Mouse (Mus musculus): ENCODE data around the gene Azin2. TPM values are rescaled to one million over a fixed set of nuclear protein-coding genes. Genes with fewer than 3 reads are reported as not detected.

Gene Azin2
- total RNA-seq, 1 experiment from 2014 or later = 1.1 TPM

DNA sequence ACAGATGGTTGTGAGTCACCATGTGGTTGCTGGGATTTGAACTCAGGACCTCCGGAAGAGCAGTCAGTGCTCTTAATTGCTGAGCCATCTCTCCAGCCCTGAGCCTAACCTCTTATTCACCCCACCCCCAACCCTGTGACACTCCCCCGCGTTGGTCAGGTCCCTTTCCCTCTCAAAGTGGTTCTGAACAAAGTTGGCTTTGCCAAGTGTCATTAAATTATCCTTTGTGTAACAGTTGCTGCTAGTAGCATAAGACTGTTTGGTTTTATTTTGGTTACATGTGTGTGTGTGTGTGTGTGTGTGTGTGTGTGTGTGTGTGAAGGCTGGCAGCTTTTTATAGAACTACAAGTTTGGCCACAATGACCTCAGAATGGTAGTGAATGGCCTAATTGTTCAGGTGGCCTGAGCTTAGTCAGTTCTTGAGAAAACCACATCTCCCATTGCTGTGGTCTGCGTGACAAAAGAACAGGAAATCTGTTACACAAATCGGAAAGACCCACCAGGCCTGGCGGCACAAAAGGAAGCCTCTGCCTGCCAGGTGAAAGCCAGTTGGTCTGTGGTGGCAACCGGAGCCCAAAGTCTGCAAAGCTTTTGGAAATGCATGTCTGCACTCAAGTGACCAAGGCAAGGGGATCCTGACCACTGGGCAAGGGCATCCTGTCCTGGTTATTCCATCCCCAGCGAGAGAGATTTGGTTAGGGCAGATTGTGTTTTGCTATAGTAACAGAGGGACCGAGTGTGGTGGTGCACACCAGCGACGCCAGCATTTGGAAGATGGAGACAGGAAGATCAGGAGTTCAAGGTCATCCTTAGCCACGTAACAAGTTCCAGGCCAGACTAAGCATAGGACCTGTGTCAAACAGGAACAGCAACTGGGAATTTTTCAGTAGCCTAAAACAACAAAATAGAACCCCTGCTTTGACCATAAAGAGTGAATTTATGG, 18.9 kb upstream of the Azin2 start:
- peak; percentile 83 for ATAC-seq (replicated peaks; ENCODE audit: low read depth, poor library complexity, severe bottlenecking)

DNA sequence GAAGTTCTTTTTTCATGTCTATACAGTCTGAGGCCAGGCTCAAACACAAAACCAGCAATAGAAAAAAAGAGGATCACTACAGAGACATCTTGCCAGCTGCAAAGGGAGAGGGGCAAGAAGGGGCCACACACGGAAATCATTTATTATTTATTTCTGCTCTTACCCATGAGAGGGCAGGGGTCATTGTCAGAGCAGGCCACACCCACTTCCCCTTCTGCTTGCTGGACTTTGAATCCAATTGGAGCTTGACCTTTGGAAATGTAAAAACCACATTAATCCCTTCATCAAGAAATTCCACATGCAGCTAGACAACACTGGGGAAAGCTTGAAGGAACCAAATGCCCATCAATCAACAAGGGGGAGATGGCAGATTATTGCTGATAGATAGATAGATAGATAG, 16.4 kb upstream of the Azin2 start:
- no peak for ATAC-seq (replicated peaks; ENCODE audit: low read depth, poor library complexity, severe bottlenecking)

DNA sequence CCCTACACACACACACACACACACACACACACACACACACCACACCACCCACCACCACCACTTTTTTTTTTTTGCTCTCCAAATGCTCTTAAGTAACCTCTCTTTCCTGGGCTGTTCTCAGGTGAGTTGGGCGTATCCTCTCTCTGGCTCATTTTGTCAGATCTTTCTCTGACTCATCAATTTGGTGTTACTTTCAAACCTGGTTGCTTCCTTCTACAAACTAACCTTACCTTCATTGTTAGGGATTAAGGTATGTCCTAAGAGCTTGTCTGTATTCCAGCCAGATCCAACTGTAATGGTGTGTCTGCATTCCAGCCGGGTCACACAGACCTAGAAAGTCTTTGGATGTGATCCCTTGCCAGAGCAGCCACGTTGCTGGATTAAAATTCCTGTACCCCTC, 15.0 kb upstream of the Azin2 start:
- no peak for ATAC-seq (replicated peaks; ENCODE audit: low read depth, poor library complexity, severe bottlenecking)

DNA sequence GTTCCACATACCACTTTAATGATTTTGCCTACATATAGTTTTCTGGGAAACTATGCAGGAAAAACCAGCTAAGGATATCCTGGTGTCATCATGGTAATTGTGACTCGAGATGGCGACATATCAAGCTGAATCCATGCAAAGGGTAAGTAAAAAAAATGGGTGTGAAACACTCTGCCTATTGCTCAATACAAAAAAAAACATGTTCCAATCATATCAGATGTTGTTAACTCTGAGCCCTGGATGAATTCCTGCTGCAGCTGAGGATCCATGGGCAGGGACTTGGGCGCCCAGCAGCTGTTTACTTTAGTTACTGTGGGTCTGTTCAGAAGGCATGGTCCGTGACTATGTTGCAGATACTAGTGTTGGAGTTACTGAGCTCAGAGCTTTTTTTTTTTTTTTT, 14.3 kb upstream of the Azin2 start:
- no peak for ATAC-seq (replicated peaks; ENCODE audit: low read depth, poor library complexity, severe bottlenecking)

- ATAC-seq (replicated peaks; ENCODE audit: low read depth, poor library complexity, severe bottlenecking) = peak; percentile 22; the same call in 1 of the 2 replicates
Measured at GRCm38 (mm10) chr4:128974677-128975076, 12.4 kb upstream of the Azin2 start.

GRCm38 (mm10) chr4:128971065-128971694, 8.9 kb upstream of the Azin2 start:
- peak; percentile 80 for ATAC-seq (replicated peaks; ENCODE audit: low read depth, poor library complexity, severe bottlenecking)

GRCm38 (mm10) chr4:128970417-128970807, 8.2 kb upstream of the Azin2 start:
- no peak for ATAC-seq (replicated peaks; ENCODE audit: low read depth, poor library complexity, severe bottlenecking)

- no peak for ATAC-seq (replicated peaks; ENCODE audit: low read depth, poor library complexity, severe bottlenecking)
Measured at GRCm38 (mm10) chr4:128969607-128970416, 7.6 kb upstream of the Azin2 start.

DNA sequence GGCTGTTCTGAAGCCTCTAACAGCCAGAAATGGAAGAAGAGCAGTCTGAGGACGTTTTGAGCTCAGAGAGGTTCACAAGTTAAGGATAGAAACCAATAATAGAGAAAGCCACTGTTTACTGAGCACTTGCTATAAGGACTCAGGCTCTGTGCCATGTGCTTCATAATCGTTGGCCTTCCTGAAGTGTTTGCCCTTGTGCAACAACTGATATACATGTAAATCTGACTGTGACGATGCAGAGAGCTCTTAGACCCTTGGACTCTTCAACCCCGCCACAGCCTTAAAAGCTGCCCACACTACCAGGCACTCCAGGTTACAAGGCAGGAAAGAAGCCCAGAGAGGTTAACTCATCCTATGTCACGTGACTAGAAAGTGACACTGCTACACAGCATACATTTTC, 6.8 kb upstream of the Azin2 start:
- ATAC-seq (replicated peaks; ENCODE audit: low read depth, poor library complexity, severe bottlenecking) = no peak

DNA sequence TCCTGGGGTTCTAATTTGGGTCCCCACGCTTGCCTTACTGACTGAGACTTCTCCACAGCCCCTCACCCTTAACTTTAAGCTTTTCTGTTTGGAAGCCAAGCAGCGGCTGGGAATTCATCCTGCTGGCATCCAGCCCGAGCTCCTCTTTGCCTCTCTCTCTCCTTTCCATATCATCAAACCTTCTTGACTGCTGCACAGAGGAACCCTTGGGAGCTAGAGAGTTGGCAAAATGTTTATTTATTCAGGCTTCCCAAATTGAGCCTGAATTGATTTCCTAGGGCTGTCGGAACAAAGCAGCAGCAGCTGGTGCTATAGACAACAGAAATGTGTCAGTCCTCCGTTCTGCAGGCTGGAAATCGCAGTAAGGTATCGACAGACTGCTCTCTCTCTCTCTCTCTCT, 4.5 kb upstream of the Azin2 start:
- ATAC-seq (replicated peaks; ENCODE audit: low read depth, poor library complexity, severe bottlenecking) = no peak

DNA sequence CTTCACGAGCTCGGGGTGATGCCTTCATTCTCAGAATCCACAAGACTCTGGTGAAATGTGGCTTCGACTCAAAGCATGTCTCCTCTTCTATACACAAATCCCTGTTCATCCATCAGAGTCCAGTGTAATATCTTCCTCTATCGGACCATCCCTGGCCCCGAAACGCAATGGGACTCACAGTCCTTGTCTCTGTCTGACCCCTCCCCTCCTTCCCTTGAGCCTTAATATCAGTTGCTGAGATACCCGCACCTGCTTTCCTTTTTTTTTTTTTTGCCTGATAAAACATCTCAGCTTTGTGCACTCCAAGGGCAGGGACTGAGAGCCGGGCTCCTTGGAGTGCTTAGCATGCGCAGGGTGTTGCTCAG, 666 bp upstream of the Azin2 start:
- no peak for ATAC-seq (replicated peaks; ENCODE audit: low read depth, poor library complexity, severe bottlenecking)

- ATAC-seq (replicated peaks; ENCODE audit: low read depth, poor library complexity, severe bottlenecking) = peak; percentile 15; the same call in 1 of the 2 replicates
Measured at GRCm38 (mm10) chr4:128961301-128962028, 777 bp downstream of the Azin2 start.

DNA sequence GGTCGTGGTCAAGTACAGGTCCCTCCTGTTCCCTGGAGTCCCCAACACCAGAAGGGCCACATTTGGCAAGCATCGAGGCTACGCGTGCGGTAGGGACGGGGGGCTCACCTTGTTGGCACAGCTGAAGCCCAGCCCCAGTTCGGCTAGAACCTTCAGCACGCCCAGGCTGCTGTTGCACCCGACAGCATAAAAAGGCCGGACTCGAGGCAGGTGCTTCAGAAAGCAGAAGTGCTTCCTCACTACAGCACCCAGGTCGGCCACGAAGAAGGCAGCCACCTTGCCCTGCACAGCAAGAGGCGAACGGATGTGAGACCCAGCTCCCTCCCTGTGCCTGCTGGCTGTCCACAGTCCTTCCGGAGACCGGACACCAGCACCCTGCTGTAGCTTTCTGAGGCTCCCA, 2.6 kb downstream of the Azin2 start:
- ATAC-seq (replicated peaks; ENCODE audit: low read depth, poor library complexity, severe bottlenecking) = no peak

DNA sequence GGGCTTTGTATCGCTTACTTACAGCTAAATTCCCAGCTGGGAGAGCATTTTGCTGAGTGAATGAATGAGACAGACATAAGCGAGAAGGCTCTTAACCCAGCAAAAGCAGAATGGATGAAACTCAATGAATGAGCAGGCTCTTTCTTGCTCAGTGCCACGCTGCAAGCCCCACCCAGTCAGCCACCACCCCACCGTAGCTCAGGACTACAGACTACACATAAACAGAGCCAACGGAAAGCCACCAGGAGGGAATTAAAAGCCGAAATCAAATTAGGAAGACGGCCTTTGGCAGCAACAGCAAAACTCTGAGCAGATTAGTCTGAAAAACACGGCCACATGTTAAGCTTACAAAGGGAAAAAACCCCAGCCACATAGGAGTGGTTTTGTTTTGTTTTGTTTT, 3.4 kb downstream of the Azin2 start:
- ATAC-seq (replicated peaks; ENCODE audit: low read depth, poor library complexity, severe bottlenecking) = no peak

DNA sequence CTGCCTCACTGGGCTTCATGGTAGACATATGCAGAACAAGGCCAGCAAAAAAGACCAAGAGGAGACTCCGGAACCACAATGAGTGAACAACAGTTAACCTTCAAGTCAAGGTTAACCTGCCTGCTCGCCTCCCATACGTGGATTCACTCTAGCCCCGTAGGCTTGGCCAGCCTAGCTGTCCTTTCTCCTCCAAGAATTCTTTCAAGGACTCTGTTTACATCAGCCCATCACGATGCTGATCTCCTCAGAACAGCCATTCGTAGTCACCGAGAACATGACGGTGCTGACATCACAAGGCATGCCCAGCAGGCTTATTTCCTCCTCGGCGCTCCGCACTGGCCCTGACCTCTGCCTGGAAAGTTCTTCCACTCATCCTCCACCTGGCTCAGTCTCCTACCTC, 4.1 kb downstream of the Azin2 start:
- ATAC-seq (replicated peaks; ENCODE audit: low read depth, poor library complexity, severe bottlenecking) = no peak

GRCm38 (mm10) chr4:128957155-128957911, 4.9 kb downstream of the Azin2 start:
- ATAC-seq (replicated peaks; ENCODE audit: low read depth, poor library complexity, severe bottlenecking) = peak; percentile 85

DNA sequence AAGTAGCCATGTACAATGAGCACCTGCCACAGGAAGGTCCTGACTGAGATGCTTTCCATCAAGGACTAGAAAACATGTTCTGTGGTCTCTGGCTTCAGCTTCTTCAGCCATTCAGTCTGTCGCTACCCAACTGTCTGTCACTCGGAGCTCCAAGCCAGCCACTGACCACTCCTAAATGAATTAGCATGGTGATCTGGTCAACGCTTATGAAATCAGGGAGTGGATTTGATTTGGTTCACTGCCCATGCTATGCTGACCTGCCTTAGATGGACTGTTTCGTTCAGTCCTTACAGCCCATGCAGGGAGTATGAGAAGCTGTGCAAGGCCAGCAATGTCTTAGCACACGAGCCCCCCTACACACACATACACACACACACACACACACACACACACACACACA, 8.4 kb downstream of the Azin2 start:
- no peak for ATAC-seq (replicated peaks; ENCODE audit: low read depth, poor library complexity, severe bottlenecking)

DNA sequence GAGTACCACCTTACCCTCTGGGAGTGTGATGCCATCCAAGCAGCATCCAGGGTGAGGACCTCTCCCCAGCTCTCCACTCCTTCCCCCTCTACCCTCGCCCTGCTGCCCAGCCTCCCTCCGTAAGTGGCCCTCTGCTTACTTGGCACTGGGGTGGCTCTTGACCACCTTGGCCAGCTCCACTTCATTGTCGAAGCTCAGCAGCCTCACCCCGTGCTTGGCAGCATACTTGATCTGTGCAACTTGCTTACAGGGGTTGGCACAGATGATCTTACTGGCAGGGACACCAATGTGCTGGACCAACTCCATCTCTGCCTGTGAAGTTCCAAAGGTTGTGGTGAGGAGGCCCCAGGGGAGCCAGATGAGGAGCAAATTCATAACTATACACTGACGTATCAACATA, 11.8 kb downstream of the Azin2 start:
- no peak for ATAC-seq (replicated peaks; ENCODE audit: low read depth, poor library complexity, severe bottlenecking)

DNA sequence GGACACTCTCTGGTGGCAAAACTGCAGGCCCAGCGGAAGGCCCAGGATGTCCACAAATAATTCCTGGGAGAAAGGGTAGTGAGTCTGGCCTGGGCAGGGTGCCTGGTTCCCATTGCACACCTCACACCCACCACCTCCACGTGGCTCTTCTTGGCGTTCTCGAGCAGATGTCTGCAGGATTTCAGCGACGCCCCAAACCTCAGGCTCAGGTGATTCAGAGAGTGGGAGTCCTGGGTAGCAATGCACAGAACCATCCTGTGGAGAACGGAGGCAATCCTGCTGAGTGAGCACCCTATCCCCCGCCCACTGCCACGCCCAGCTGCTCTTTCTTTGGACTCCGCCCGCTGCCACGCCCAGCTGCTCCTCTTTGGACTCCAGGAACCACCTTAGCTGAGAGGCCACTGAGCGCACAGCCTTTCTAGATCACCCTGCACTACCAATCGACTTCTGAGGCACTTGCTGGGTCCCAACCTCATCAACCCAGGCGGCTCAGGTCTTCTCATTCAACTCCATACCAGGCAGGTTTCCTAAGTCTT, 12.7 kb downstream of the Azin2 start:
- ATAC-seq (replicated peaks; ENCODE audit: low read depth, poor library complexity, severe bottlenecking) = 0 out of 2 replicates have a peak, but pooled peaks have one; percentile 30
